Mouse (Mus musculus): ENCODE measurements around the gene Erbin. TPM values are rescaled to one million over a fixed set of nuclear protein-coding genes. Genes with fewer than 3 reads are reported as not detected.

Erbin gene
- polyA plus RNA-seq, 1 experiment from 2014 or later, result 15.8 TPM

- WGBS, result 84% methylated on average over 4 of the region's 4 CpGs
Observed at GRCm38 (mm10) chr13:103881200-103881599, 39.1 kb downstream of the Erbin start.

GRCm38 (mm10) chr13:103876743-103877142 lies 43.6 kb downstream of the Erbin start:
- H3K9ac ChIP-seq (replicated peaks; ENCODE audit: low read length), result no peak overlapping the region
- H3K4me3 ChIP-seq (ENCODE audit: low read length), result no peak overlapping the region
- 0 out of 2 replicates have a peak, but pooled peaks cover 5% of the 10 kb centered on the region for H3K4me1 ChIP-seq (ENCODE audit: insufficient read depth, low read length)
- H3K4me2 ChIP-seq (replicated peaks; ENCODE audit: low read depth, low read length), result no peak overlapping the region
- peaks cover 9% of the 10 kb centered on the region; the same call in 1 of the 2 replicates for H3K36me3 ChIP-seq (ENCODE audit: insufficient read depth, low read length)
- no peaks in the 10 kb centered on the region for H3K27me3 ChIP-seq (ENCODE audit: insufficient read depth, low read length)
- no peaks in the 10 kb centered on the region for H3K9me3 ChIP-seq (ENCODE audit: low read length)
- no peak overlapping the region for H3K27ac ChIP-seq (ENCODE audit: low read length)
- ATAC-seq (ENCODE audit: low FRiP score, low TSS enrichment), result no peak

More at GRCm38 (mm10) chr13:103881200-103881599, 39.1 kb downstream of the Erbin start:
- no peak for ATAC-seq (ENCODE audit: low FRiP score, low TSS enrichment)
- H3K27me3 ChIP-seq (ENCODE audit: insufficient read depth, low read length), result no peaks in the 10 kb centered on the region
- no peak overlapping the region for H3K4me2 ChIP-seq (replicated peaks; ENCODE audit: low read depth, low read length)
- H3K9ac ChIP-seq (replicated peaks; ENCODE audit: low read length), result no peak overlapping the region
- no peaks in the 10 kb centered on the region for H3K9me3 ChIP-seq (ENCODE audit: low read length)
- peaks cover 12% of the 10 kb centered on the region; the same call in 1 of the 2 replicates for H3K36me3 ChIP-seq (ENCODE audit: insufficient read depth, low read length)
- H3K4me1 ChIP-seq (ENCODE audit: insufficient read depth, low read length), result 0 out of 2 replicates have a peak, but pooled peaks cover 2% of the 10 kb centered on the region
- H3K27ac ChIP-seq (ENCODE audit: low read length), result no peak overlapping the region
- H3K4me3 ChIP-seq (ENCODE audit: low read length), result no peak overlapping the region

GRCm38 (mm10) chr13:103875823-103876514 lies 44.3 kb downstream of the Erbin start:
- no peaks in the 10 kb centered on the region for H3K27me3 ChIP-seq (ENCODE audit: insufficient read depth, low read length)
- H3K4me3 ChIP-seq (ENCODE audit: low read length), result no peak overlapping the region
- H3K4me1 ChIP-seq (ENCODE audit: insufficient read depth, low read length), result 0 out of 2 replicates have a peak, but pooled peaks cover 5% of the 10 kb centered on the region
- H3K36me3 ChIP-seq (ENCODE audit: insufficient read depth, low read length), result peaks cover 9% of the 10 kb centered on the region; the same call in 1 of the 2 replicates
- no peaks in the 10 kb centered on the region for H3K9me3 ChIP-seq (ENCODE audit: low read length)
- H3K4me2 ChIP-seq (replicated peaks; ENCODE audit: low read depth, low read length), result no peak overlapping the region
- no peak overlapping the region for H3K9ac ChIP-seq (replicated peaks; ENCODE audit: low read length)
- WGBS, result 75% methylated on average over 6 of the region's 6 CpGs
- ATAC-seq (ENCODE audit: low FRiP score, low TSS enrichment), result no peak
- H3K27ac ChIP-seq (ENCODE audit: low read length), result no peak overlapping the region

DNA sequence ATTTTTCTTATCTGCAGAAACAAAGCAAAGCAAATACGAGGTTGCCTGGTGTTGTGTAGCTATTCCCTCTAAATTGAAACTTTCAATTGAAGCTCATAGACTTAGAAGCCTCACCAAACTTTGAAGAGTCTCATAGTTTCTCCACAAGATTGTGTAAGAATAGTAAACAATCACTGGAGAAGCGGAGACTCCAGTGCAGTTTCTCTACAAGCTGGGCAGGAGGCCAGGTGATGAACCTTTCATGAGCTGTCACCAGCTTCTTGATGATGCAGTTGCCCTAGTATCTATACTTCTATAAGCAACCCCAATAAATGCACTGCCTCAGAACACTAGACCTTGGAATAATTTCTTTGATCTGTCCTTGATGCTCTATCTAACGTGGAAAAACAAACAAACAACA lies 49.5 kb downstream of the Erbin start:
- Histone ChIP-seq H3K27ac (ENCODE audit: low read length) (no peak overlapping the region), H3K9me3 (ENCODE audit: low read length) (no peaks in the 10 kb centered on the region), H3K4me2 (replicated peaks; ENCODE audit: low read depth, low read length) (no peak overlapping the region), H3K4me1 (ENCODE audit: insufficient read depth, low read length) (0 out of 2 replicates have a peak, but pooled peaks cover 2% of the 10 kb centered on the region), H3K4me3 (ENCODE audit: low read length) (no peak overlapping the region), H3K36me3 (ENCODE audit: insufficient read depth, low read length) (peaks cover 4% of the 10 kb centered on the region; the same call in 1 of the 2 replicates), H3K27me3 (ENCODE audit: insufficient read depth, low read length) (no peaks in the 10 kb centered on the region), H3K9ac (replicated peaks; ENCODE audit: low read length) (no peak overlapping the region)
- 80% methylated on average over 3 of the region's 3 CpGs for WGBS
- ATAC-seq (ENCODE audit: low FRiP score, low TSS enrichment), result no peak

DNA sequence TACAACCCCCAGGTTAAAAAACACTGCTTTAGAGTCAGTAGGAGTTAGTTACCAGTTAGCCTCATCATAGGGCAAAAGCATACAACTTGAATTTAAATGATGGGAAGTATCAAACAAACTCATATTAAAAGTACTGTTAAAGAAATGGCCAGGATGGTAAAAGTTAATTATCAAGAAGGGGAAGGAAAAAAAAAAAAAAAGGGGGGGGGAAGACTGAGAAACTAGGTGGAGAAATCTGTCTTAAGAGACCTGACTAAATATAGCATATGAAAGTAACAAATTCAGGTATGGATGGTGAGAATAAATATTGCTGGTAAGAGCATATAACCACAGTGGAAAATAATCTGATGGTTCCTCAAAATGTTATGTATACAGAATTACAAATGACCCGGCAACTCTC lies 50.2 kb downstream of the Erbin start:
- H3K4me3 ChIP-seq (ENCODE audit: low read length), result no peak overlapping the region
- peaks cover 5% of the 10 kb centered on the region; the same call in 1 of the 2 replicates for H3K36me3 ChIP-seq (ENCODE audit: insufficient read depth, low read length)
- 92% methylated on average over 1 of the region's 1 CpGs for WGBS
- no peak overlapping the region for H3K9ac ChIP-seq (replicated peaks; ENCODE audit: low read length)
- H3K9me3 ChIP-seq (ENCODE audit: low read length), result no peaks in the 10 kb centered on the region
- no peaks in the 10 kb centered on the region for H3K27me3 ChIP-seq (ENCODE audit: insufficient read depth, low read length)
- no peak overlapping the region for H3K4me2 ChIP-seq (replicated peaks; ENCODE audit: low read depth, low read length)
- no peak for ATAC-seq (ENCODE audit: low FRiP score, low TSS enrichment)
- no peak overlapping the region for H3K27ac ChIP-seq (ENCODE audit: low read length)
- no peaks in the 10 kb centered on the region for H3K4me1 ChIP-seq (ENCODE audit: insufficient read depth, low read length)

- H3K4me3 ChIP-seq (ENCODE audit: low read length), result no peak overlapping the region
- no peak for ATAC-seq (ENCODE audit: low FRiP score, low TSS enrichment)
- WGBS, result 8% methylated on average over 1 of the region's 1 CpGs
Observed at GRCm38 (mm10) chr13:103868875-103869274, 51.4 kb downstream of the Erbin start.

GRCm38 (mm10) chr13:103862041-103862440 lies 58.3 kb downstream of the Erbin start:
- H3K27me3 ChIP-seq (ENCODE audit: insufficient read depth, low read length), result no peaks in the 10 kb centered on the region
- no peak overlapping the region for H3K27ac ChIP-seq (ENCODE audit: low read length)
- no peak overlapping the region for H3K4me3 ChIP-seq (ENCODE audit: low read length)
- 62% methylated on average over 4 of the region's 4 CpGs for WGBS
- H3K9ac ChIP-seq (replicated peaks; ENCODE audit: low read length), result no peak overlapping the region
- ATAC-seq (ENCODE audit: low FRiP score, low TSS enrichment), result peak; percentile 77; the same call in 1 of the 2 replicates
- H3K36me3 ChIP-seq (ENCODE audit: insufficient read depth, low read length), result peaks cover 14% of the 10 kb centered on the region; the same call in 1 of the 2 replicates
- no peak overlapping the region for H3K4me2 ChIP-seq (replicated peaks; ENCODE audit: low read depth, low read length)
- H3K9me3 ChIP-seq (ENCODE audit: low read length), result no peaks in the 10 kb centered on the region
- 0 out of 2 replicates have a peak, but pooled peaks cover 2% of the 10 kb centered on the region for H3K4me1 ChIP-seq (ENCODE audit: insufficient read depth, low read length)

More at GRCm38 (mm10) chr13:103868875-103869274, 51.4 kb downstream of the Erbin start:
- no peak overlapping the region for H3K9ac ChIP-seq (replicated peaks; ENCODE audit: low read length)
- no peak overlapping the region for H3K4me2 ChIP-seq (replicated peaks; ENCODE audit: low read depth, low read length)
- no peaks in the 10 kb centered on the region for H3K4me1 ChIP-seq (ENCODE audit: insufficient read depth, low read length)
- no peak overlapping the region for H3K27ac ChIP-seq (ENCODE audit: low read length)
- no peaks in the 10 kb centered on the region for H3K9me3 ChIP-seq (ENCODE audit: low read length)
- peaks cover 9% of the 10 kb centered on the region; the same call in 1 of the 2 replicates for H3K36me3 ChIP-seq (ENCODE audit: insufficient read depth, low read length)
- no peaks in the 10 kb centered on the region for H3K27me3 ChIP-seq (ENCODE audit: insufficient read depth, low read length)

DNA sequence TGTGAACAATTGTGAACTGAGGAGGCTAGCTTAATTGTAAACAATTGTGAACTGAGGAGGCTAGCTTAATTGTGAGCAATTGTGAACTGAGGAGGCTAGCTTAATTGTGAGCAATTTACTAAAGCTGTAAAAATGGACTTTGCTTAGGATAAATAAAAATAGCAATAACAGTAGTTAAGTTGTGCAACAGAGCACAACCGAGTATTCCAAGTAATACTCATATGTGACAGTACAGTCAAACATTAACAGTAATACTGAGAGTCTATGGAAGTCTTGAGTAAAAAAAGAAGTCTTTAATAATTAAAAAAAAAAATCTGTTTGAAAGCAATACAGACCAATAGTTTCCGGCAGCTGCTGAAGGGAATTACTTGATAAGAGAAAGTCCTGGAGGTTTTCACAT lies 61.3 kb downstream of the Erbin start:
- Histone ChIP-seq H3K9me3 (ENCODE audit: low read length) (no peaks in the 10 kb centered on the region), H3K4me3 (ENCODE audit: low read length) (no peak overlapping the region), H3K9ac (replicated peaks; ENCODE audit: low read length) (no peak overlapping the region), H3K27me3 (ENCODE audit: insufficient read depth, low read length) (no peaks in the 10 kb centered on the region), H3K27ac (ENCODE audit: low read length) (no peak overlapping the region), H3K36me3 (ENCODE audit: insufficient read depth, low read length) (peaks cover 16% of the 10 kb centered on the region), H3K4me2 (replicated peaks; ENCODE audit: low read depth, low read length) (no peak overlapping the region), H3K4me1 (ENCODE audit: insufficient read depth, low read length) (0 out of 2 replicates have a peak, but pooled peaks cover 2% of the 10 kb centered on the region)
- no peak for ATAC-seq (ENCODE audit: low FRiP score, low TSS enrichment)
- 76% methylated on average over 2 of the region's 2 CpGs for WGBS

DNA sequence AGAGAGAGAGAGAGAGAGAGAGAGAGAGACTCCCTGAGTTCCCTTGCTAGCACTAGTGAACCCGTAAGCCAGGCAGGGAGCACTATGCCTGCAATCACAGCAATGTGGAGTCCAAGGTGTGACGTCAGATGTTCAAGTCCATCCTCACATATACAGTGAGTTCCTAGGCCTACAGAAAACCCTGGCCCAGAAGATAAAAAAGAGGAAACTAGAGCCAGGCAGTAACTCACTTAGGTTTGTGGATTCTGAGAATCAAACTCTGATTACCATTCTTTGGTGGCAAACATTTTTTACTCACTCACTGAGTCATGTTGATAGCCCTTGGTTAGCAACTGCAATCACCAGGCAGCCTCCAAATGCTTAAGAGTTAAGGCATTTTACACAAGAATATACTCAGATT lies 72.7 kb downstream of the Erbin start:
- Histone ChIP-seq H3K36me3 (ENCODE audit: insufficient read depth, low read length) (peaks cover 20% of the 10 kb centered on the region), H3K27me3 (ENCODE audit: insufficient read depth, low read length) (no peaks in the 10 kb centered on the region), H3K4me1 (ENCODE audit: insufficient read depth, low read length) (no peaks in the 10 kb centered on the region), H3K4me2 (replicated peaks; ENCODE audit: low read depth, low read length) (no peak overlapping the region), H3K9ac (replicated peaks; ENCODE audit: low read length) (no peak overlapping the region), H3K27ac (ENCODE audit: low read length) (no peak overlapping the region), H3K9me3 (ENCODE audit: low read length) (no peaks in the 10 kb centered on the region), H3K4me3 (ENCODE audit: low read length) (no peak overlapping the region)
- WGBS, result 91% methylated on average over 2 of the region's 2 CpGs
- ATAC-seq (ENCODE audit: low FRiP score, low TSS enrichment), result no peak

All from kidney, embryonic 16.5 days (tissue).